Mouse (Mus musculus) layer of hippocampus, adult 8-10 months (tissue): ENCODE results near the gene Kbtbd13. TPM values are rescaled to one million over a fixed set of nuclear protein-coding genes. Genes with fewer than 3 reads are reported as not detected.
"Not testable (repeated sequence)": the region's sequence is repeated elsewhere in the genome, so short reads cannot be mapped to it uniquely, and the experiment has no call there.

ENCODE experiments used
- DNase-seq, 2 experiments: peaks; one replicate each; pipeline ENCODE4 v3.0.0; 2022; ENCODE audit warnings: low spot score in 2 of 2
- total RNA-seq, 4 experiments: library from RNA; stranded (reverse); gene quantifications; 2 replicates each; pipeline ENCODE4 v1.2.4; 2022

Gene Kbtbd13
- total RNA-seq, 4 experiments from 2014 or later = 0.11 to 0.45 (median 0.23) TPM

GRCm38 (mm10) chr9:65356561-65356960 is 34.9 kb downstream of the Kbtbd13 start:
- no peak for DNase-seq

- DNase-seq = no peak
These were observed 38.2 kb downstream of the Kbtbd13 start for GRCm38 (mm10) chr9:65353251-65353650.

- DNase-seq = no peak
These were observed 44.2 kb downstream of the Kbtbd13 start for GRCm38 (mm10) chr9:65347112-65347850.

GRCm38 (mm10) chr9:65346476-65347111 is 44.9 kb downstream of the Kbtbd13 start:
- peak in 1 of 2 experiments; percentile 21 for DNase-seq

GRCm38 (mm10) chr9:65345854-65346475 is 45.5 kb downstream of the Kbtbd13 start, which contains the start of gene Pdcd7:
TSS of gene Pdcd7 (plus strand) at chr9:65346104.
- peak; percentile 94 to 97 for DNase-seq

- not testable (repeated sequence) for DNase-seq
These were observed 46.0 kb downstream of the Kbtbd13 start for GRCm38 (mm10) chr9:65345439-65345838.

GRCm38 (mm10) chr9:65340414-65340813 is 51.0 kb downstream of the Kbtbd13 start:
- no peak for DNase-seq

- DNase-seq = no peak
These were observed 52.3 kb downstream of the Kbtbd13 start for GRCm38 (mm10) chr9:65339146-65339545.

Other genes with a start within 250 kb of the Kbtbd13 start
- 1 to 10 TPM; 4.4 to 6.0 (median 5.6) TPM for gene Parp16, start 196.3 kb downstream of the Kbtbd13 start, total RNA-seq
- under 1 TPM in 2 of 4 experiments, not detected in 2; 0.10 to 0.16 TPM for gene Cilp, start 126.5 kb downstream of the Kbtbd13 start, total RNA-seq
- 10 to 100 TPM; 31.8 to 35.7 (median 32.3) TPM for gene Clpx, start 97.4 kb downstream of the Kbtbd13 start, total RNA-seq
- gene Pdcd7, start 45.5 kb downstream of the Kbtbd13 start, total RNA-seq = 10 to 100 TPM; 27.6 to 31.2 (median 29.1) TPM
- 1 to 10 TPM; 3.3 to 7.4 (median 5.1) TPM for gene Ubap1l, start 30.6 kb downstream of the Kbtbd13 start, total RNA-seq
- gene Rasl12, start 6.9 kb upstream of the Kbtbd13 start, total RNA-seq = 1 to 10 TPM; 2.9 to 4.4 (median 3.8) TPM
- gene Slc51b, start 31.3 kb upstream of the Kbtbd13 start, total RNA-seq = not detected
- 10 to 100 TPM; 16.6 to 20.5 (median 18.5) TPM for gene Mtfmt, start 44.1 kb upstream of the Kbtbd13 start, total RNA-seq
- gene Spg21, start 69.3 kb upstream of the Kbtbd13 start, total RNA-seq = 10 to 100 TPM; 33.7 to 37.7 (median 36.4) TPM
- 1 to 10 TPM; 2.2 to 3.4 (median 2.8) TPM for gene Ankdd1a, start 128.5 kb upstream of the Kbtbd13 start, total RNA-seq
- 10 to 100 TPM; 13.4 to 21.0 (median 14.2) TPM for gene Plekho2, start 188.4 kb upstream of the Kbtbd13 start, total RNA-seq
- under 1 TPM; 0.09 to 0.24 (median 0.16) TPM for gene Pif1, start 195.5 kb upstream of the Kbtbd13 start, total RNA-seq
- gene Rbpms2, start 238.0 kb upstream of the Kbtbd13 start, total RNA-seq = 1 to 10 TPM; 3.7 to 5.4 (median 4.6) TPM